Mouse (Mus musculus) CH12.LX (cell line): ENCODE measurements around the gene Zbtb8a. TPM values are rescaled to one million over a fixed set of nuclear protein-coding genes. Genes with fewer than 3 reads are reported as not detected.

ENCODE experiments used
- DNase-seq: peaks from one replicate; pipeline ENCODE4 v3.0.0-alpha.2; 2013; ENCODE audit errors: extremely low read depth
- H3K27ac ChIP-seq: 2 replicates; pipeline ENCODE4 v1.5.1; 2012; ENCODE audit warnings: low read depth, mild to moderate bottlenecking, control low read depth, moderate library complexity; ENCODE audit not compliant: insufficient read depth
- H3K27me3 ChIP-seq: replicated peaks from 2 replicates; pipeline ENCODE3; 2012; ENCODE audit warnings: inconsistent platforms
- H3K36me3 ChIP-seq, 2 experiments: replicated peaks in 1 of 2; 2 replicates each; pipeline versions ENCODE3 to v1.6.1; 2012; ENCODE audit warnings: inconsistent platforms in 1 of 2, low read length in 1 of 2, mild to moderate bottlenecking in 1 of 2, mixed read lengths in 1 of 2, moderate library complexity in 1 of 2; ENCODE audit not compliant: control insufficient read depth in 1 of 2, insufficient read depth in 1 of 2
- H3K4me1 ChIP-seq, 2 experiments: 2 replicates each; pipeline ENCODE4 v1.6.1; 2012; ENCODE audit warnings: inconsistent platforms in 1 of 2, moderate library complexity in 1 of 2; ENCODE audit not compliant: insufficient read depth in 2 of 2, control insufficient read depth in 1 of 2
- H3K4me2 ChIP-seq: 2 replicates; pipeline ENCODE4 v1.6.1; 2012; ENCODE audit warnings: low read depth, mild to moderate bottlenecking, control low read depth; ENCODE audit not compliant: poor library complexity, insufficient read depth, severe bottlenecking
- H3K4me3 ChIP-seq, 3 experiments: fragments of 150-350 bp in 1 of 3; sonication (generic) in 1 of 3; replicated peaks in 1 of 3; 2 replicates each; pipeline versions ENCODE3 to v1.5.1; 2011 to 2012; ENCODE audit warnings: low read depth in 2 of 3, low read length in 2 of 3, mild to moderate bottlenecking in 2 of 3, moderate library complexity in 2 of 3, control low read depth in 1 of 3, improper control_type of control experiment in 1 of 3, inconsistent platforms in 1 of 3, mixed read lengths in 1 of 3; ENCODE audit not compliant: poor library complexity in 1 of 3
- H3K79me2 ChIP-seq: replicated peaks from 2 replicates; pipeline ENCODE4 v1.6.1; 2012; ENCODE audit warnings: mild to moderate bottlenecking, moderate library complexity; ENCODE audit not compliant: control insufficient read depth, poor library complexity, insufficient read depth, severe bottlenecking; ENCODE audit errors: extremely low read depth
- H3K9ac ChIP-seq: 2 replicates; pipeline ENCODE4 v1.6.1; 2012; ENCODE audit warnings: low read depth, mild to moderate bottlenecking, control low read depth, moderate library complexity; ENCODE audit not compliant: insufficient read depth
- H3K9me3 ChIP-seq: replicated peaks from 2 replicates; pipeline ENCODE3; 2012; ENCODE audit warnings: low read length, inconsistent platforms, mixed read lengths
- CHD1 ChIP-seq: IDR thresholded peaks from 2 replicates; pipeline ENCODE4 v1.6.1; 2012; ENCODE audit warnings: low read depth, low read length, improper control_type of control experiment, inconsistent platforms
- CTCF ChIP-seq, 2 experiments: IDR thresholded peaks in 1 of 2; conservative IDR thresholded peaks in 1 of 2; 2 replicates each; pipeline ENCODE4 v1.5.1; 2011 to 2012; ENCODE audit warnings: low read depth in 2 of 2, low read length in 2 of 2, improper control_type of control experiment in 1 of 2, inconsistent platforms in 1 of 2, mild to moderate bottlenecking in 1 of 2, moderate library complexity in 1 of 2
- ELF1 ChIP-seq: IDR thresholded peaks from 2 replicates; pipeline ENCODE4 v1.6.1; 2014; ENCODE audit warnings: low read depth, mild to moderate bottlenecking, inconsistent platforms, low read length, improper control_type of control experiment
- IRF4 ChIP-seq: IDR thresholded peaks from 2 replicates; pipeline ENCODE4 v1.6.1; 2014; ENCODE audit warnings: low read depth, mild to moderate bottlenecking, inconsistent platforms, low read length, improper control_type of control experiment
- JUN ChIP-seq: IDR thresholded peaks from 2 replicates; pipeline ENCODE4 v1.6.1; 2011; ENCODE audit warnings: low read depth, mild to moderate bottlenecking, low read length, improper control_type of control experiment, moderate library complexity; ENCODE audit not compliant: insufficient read depth
- JUND ChIP-seq: conservative IDR thresholded peaks from 2 replicates; pipeline ENCODE4 v1.6.1; 2011; ENCODE audit warnings: low read depth, low read length, improper control_type of control experiment
- MAFK ChIP-seq: IDR thresholded peaks from 2 replicates; pipeline ENCODE4 v1.6.1; 2011; ENCODE audit warnings: low read length, improper control_type of control experiment; ENCODE audit not compliant: insufficient replicate concordance
- MAX ChIP-seq: IDR thresholded peaks from 2 replicates; pipeline ENCODE4 v1.6.1; 2011; ENCODE audit warnings: low read length, improper control_type of control experiment
- MAZ ChIP-seq: IDR thresholded peaks from 2 replicates; pipeline ENCODE4 v1.6.1; 2012; ENCODE audit warnings: low read depth, mild to moderate bottlenecking, inconsistent platforms, low read length, improper control_type of control experiment, moderate library complexity
- POLR2A ChIP-seq: IDR thresholded peaks from 2 replicates; pipeline ENCODE4 v1.6.1; 2011; ENCODE audit warnings: low read depth, mild to moderate bottlenecking, improper control_type of control experiment, low read length
- POLR2AphosphoS2 ChIP-seq: IDR thresholded peaks from 2 replicates; pipeline ENCODE4 v1.6.1; 2011; ENCODE audit warnings: low read depth, low read length, improper control_type of control experiment
- TBP ChIP-seq: conservative IDR thresholded peaks from 2 replicates; pipeline ENCODE4 v1.6.1; 2011; ENCODE audit warnings: low read depth, low read length, improper control_type of control experiment
- UBTF ChIP-seq: IDR thresholded peaks from 2 replicates; pipeline ENCODE4 v1.6.1; 2012; ENCODE audit warnings: low read depth, mild to moderate bottlenecking, inconsistent platforms, low read length, improper control_type of control experiment, moderate library complexity
- USF1 ChIP-seq: IDR thresholded peaks from 2 replicates; pipeline ENCODE4 v1.6.1; 2014; ENCODE audit warnings: low read depth, mild to moderate bottlenecking, inconsistent platforms, low read length, improper control_type of control experiment
- ZKSCAN1 ChIP-seq: IDR thresholded peaks from 2 replicates; pipeline ENCODE4 v1.6.1; 2012; ENCODE audit warnings: low read depth, inconsistent platforms, low read length, improper control_type of control experiment, borderline replicate concordance
- ZNF384 ChIP-seq: IDR thresholded peaks from 2 replicates; pipeline ENCODE4 v1.6.1; 2012; ENCODE audit warnings: low read depth, low read length, improper control_type of control experiment, inconsistent platforms
- dilution Hi-C: fragments of 300-500 bp; cut with MboI; formaldehyde crosslinking; loops from 2 replicates; pipeline ENCODE4 v1.14.3; 2020; ENCODE audit warnings: low sequenced_read_pairs; ENCODE audit not compliant: extremely low pct_unique_long_range_greater_than_20kb, extremely low pct_ligation_motif_present
- in situ Hi-C: fragments of 300-500 bp; cut with MboI; formaldehyde crosslinking; loops from 3 replicates; pipeline ENCODE4 v1.14.3; 2019; ENCODE audit warnings: low sequenced_read_pairs, low pct_ligation_motif_present, low pct_unique_long_range_greater_than_20kb, mixed read lengths
- polyA plus RNA-seq: library from polyadenylated mRNA; unstranded; fragments of >175 nt; gene quantifications from 2 replicates; pipeline ENCODE4 v1.2.1, GENCODE M21; 2012; ENCODE audit warnings: low read depth; ENCODE audit not compliant: insufficient read length
- total RNA-seq, 2 experiments: library from RNA; depleted of rRNA; stranded (reverse); fragments of 300-350 nt in 1 of 2; fragments of >200 nt in 1 of 2; gene quantifications; 2 replicates each; pipeline ENCODE4 v1.2.3; 2012 to 2014

The Zbtb8a gene
- total and polyA plus RNA-seq, 3 experiments = 0.04 TPM; not detected in 2

DNA sequence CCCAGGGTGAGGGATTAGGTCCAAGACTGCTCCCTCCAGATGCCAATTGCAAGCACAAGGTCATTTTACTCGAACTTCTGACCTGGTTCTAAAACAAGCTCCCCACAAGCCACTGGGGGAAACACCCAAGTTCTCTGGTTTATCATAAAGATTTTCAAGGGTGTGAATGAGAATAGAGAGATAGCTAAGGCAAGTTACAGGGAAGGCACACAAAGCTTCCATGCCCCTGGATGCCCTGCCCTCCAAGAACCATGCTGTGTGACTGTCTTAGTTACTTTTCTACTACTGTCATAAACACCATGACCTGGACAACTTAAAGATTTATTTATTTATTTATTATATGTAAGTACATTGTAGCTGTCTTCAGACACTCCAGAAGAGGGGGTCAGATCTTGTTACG is 9.1 kb upstream of the Zbtb8a start:
- no peak for TF ChIP-seq UBTF
- TF ChIP-seq USF1 = no peak
- no peak for TF ChIP-seq ZNF384
- TF ChIP-seq MAFK = no peak
- no peak for TF ChIP-seq TBP
- TF ChIP-seq POLR2AphosphoS2 = no peak
- TF ChIP-seq CHD1 = no peak
- TF ChIP-seq CTCF (conservative IDR thresholded peaks at IDR 0.05 in 1 of 2, IDR thresholded peaks at IDR 0.05 in 1 of 2; ENCODE audit: low read depth in 2 of 2, low read length in 2 of 2) = no peak
- TF ChIP-seq ELF1 = no peak
- TF ChIP-seq ZKSCAN1 = no peak
- no peak for TF ChIP-seq MAZ
- no peak for TF ChIP-seq JUN
- no peak for TF ChIP-seq JUND
- TF ChIP-seq IRF4 = no peak
- TF ChIP-seq MAX = no peak
- Histone ChIP-seq H3K9ac (no peak overlapping the region), H3K4me3 (no peak overlapping the region), H3K4me1 (peaks cover 0 to 6% of the 10 kb centered on the region in 2 experiments; a peak in 1 of 4 replicates), H3K9me3 (no peaks in the 10 kb centered on the region), H3K36me3 (no peaks in the 10 kb centered on the region), H3K27me3 (peaks cover 2% of the 10 kb centered on the region), H3K4me2 (no peak overlapping the region), H3K79me2 (no peaks in the 10 kb centered on the region), H3K27ac (no peak overlapping the region)
- in situ Hi-C loops = no loop called here
- DNase-seq = no peak
- dilution Hi-C loops = no loop called here

DNA sequence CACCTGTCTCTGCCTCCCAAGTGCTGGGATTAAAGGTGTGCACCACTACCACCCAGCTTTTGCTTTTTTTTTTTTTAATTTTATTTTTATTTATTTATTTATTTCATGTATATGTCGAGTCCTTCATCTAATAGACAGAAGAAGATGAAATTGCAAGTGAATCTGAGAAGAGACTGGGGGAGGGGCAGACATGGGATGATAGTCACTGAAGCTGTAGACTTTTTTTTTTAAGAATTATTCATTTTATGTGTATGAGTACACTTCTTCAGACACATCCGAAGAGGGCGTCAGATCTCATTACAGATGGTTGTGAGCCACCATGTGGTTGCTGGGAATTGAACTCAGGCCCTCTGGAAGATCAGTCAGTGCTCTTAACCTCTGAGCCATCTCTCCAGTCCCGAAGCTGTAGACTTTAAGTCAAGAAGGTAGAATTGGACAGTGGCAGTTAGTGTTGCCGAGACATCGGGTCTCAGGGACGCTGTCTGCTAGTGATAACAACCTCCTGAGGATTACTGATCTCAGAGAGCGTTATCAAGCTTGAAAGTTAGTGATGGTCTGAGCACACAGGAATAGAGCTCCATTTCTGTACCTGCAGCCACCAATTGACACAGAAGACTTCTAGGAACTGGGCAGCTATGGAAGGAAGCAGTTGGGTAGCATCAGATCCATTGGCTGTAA is 8.5 kb upstream of the Zbtb8a start:
- Histone ChIP-seq H3K4me1 (peaks cover 0 to 6% of the 10 kb centered on the region in 2 experiments; a peak in 1 of 4 replicates), H3K27me3 (peaks cover 2% of the 10 kb centered on the region), H3K27ac (no peak overlapping the region), H3K4me3 (no peak overlapping the region), H3K4me2 (no peak overlapping the region), H3K79me2 (no peaks in the 10 kb centered on the region), H3K9me3 (no peaks in the 10 kb centered on the region), H3K36me3 (no peaks in the 10 kb centered on the region), H3K9ac (no peak overlapping the region)
- DNase-seq = no peak
- in situ Hi-C loops (no loop called here), dilution Hi-C loops (no loop called here)
- TF ChIP-seq MAFK = no peak
- TF ChIP-seq POLR2A = no peak
- no peak for TF ChIP-seq ZKSCAN1
